Mouse (Mus musculus): ENCODE measurements around the gene Faf1. TPM values are rescaled to one million over a fixed set of nuclear protein-coding genes. Genes with fewer than 3 reads are reported as not detected.

Gene Faf1
- polyA plus RNA-seq, 1 experiment from 2014 or later: 28.7 TPM

DNA sequence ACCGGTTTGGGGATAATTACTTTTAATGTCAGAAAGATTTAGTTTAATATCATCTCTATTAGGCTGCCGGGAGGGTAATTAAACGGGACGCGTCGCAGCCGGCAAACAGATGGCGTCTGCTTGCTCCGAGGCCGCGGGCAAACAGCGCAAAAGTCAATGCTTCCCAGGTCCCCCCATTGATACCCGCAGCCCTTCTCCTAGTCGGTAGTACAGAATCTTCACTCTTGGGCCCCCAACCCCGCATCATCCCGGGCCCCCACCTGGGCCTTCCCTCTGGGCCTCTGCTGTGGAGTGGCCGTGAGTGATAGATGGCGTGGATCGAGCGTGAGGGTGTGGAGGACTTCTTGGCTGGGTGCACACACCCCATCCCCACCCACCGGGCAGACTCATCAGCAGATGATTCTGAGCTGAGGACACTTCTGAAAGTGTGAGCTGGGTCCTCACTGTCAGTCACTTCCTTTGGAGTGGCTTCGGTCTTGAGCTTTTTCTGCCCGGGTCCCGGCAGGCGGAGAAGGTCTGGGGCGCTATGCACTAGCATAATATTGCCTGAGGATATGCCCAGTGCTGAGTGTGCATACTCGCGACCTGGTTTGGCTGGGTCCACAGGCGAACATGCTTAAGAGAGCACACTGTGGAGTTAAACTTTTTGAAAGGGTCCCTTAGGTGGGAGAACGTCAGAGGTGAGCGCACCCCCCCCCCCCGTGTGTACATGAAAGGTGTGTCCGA lies 298.4 kb downstream of the Faf1 start:
- H3K4me2 ChIP-seq: no peak overlapping the region
- no peak overlapping the region for H3K9ac ChIP-seq (ENCODE audit: low read depth, low read length)
- H3K4me1 ChIP-seq (replicated peaks; ENCODE audit: control insufficient read depth, insufficient read depth, low read length): peaks cover 4% of the 10 kb centered on the region
- no peak overlapping the region for H3K4me3 ChIP-seq (ENCODE audit: low read depth, low read length)
- no peak overlapping the region for H3K27ac ChIP-seq (ENCODE audit: low read depth, low read length)
- no peaks in the 10 kb centered on the region for H3K9me3 ChIP-seq (ENCODE audit: control insufficient read depth, low read length)
- peaks cover 90% of the 10 kb centered on the region for H3K27me3 ChIP-seq (replicated peaks; ENCODE audit: control insufficient read depth, insufficient read depth, low read length)
- ATAC-seq (replicated peaks; ENCODE audit: low FRiP score) (peak; percentile 11; the same call in 1 of the 2 replicates), DNase-seq (ENCODE audit: low spot score) (peak; percentile 38)
- WGBS: 4% methylated on average over 33 of the region's 33 CpGs
- no peaks in the 10 kb centered on the region for H3K36me3 ChIP-seq (ENCODE audit: control insufficient read depth, insufficient read depth, low read length)

GRCm38 (mm10) chr4:109975381-109976240 lies 299.2 kb downstream of the Faf1 start:
- ATAC-seq (replicated peaks; ENCODE audit: low FRiP score): no peak
- Histone ChIP-seq H3K4me2 (no peak overlapping the region), H3K9ac (ENCODE audit: low read depth, low read length) (no peak overlapping the region), H3K4me1 (replicated peaks; ENCODE audit: control insufficient read depth, insufficient read depth, low read length) (peaks cover 4% of the 10 kb centered on the region), H3K36me3 (ENCODE audit: control insufficient read depth, insufficient read depth, low read length) (no peaks in the 10 kb centered on the region), H3K27ac (ENCODE audit: low read depth, low read length) (no peak overlapping the region), H3K27me3 (replicated peaks; ENCODE audit: control insufficient read depth, insufficient read depth, low read length) (peaks cover 93% of the 10 kb centered on the region), H3K4me3 (ENCODE audit: low read depth, low read length) (no peak overlapping the region), H3K9me3 (ENCODE audit: control insufficient read depth, low read length) (no peaks in the 10 kb centered on the region)
- WGBS: 8% methylated on average over 25 of the region's 25 CpGs
- DNase-seq (ENCODE audit: low spot score): peak; percentile 33

DNA sequence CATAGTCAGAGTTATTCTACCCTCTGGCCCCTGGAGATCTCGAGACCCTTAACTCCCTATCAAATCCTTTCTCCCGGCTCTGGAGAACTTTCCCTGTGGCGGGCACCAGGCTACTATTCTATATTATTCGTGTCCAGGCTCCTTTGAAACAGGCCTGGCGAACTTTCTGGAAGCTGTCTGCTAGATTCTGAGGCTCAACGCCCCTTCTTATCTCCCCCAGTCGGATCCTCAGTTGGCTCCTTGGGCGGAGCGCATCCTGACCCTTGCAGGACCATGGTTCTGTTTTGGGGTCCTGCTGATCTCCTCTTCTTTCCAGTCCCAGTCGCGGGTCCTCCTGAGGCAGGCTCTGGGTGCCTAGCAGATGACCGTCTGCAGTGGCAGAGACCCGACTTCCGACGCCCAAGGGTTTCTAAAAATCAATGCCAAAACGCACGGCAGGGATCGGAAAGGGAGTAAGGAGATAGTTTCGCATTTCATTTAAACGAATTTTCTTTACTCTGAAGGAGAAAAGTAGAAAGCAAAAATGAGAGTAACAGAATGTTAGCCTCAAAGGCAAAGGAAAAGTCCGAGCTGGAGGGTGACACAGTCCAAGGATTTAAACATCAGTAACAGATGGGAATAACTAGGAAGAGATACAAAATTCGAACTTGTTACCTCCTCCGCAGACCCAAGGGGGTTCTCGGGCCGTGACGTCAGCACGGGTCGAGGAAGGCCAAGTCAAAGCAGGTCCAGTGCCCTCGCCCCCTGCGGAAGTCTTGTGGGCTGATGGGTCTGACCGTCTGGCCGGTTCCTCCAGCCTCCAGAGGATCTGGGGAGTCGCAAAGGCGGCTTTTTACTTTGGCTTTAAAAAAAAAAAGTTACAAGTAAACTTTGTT lies 300.1 kb downstream of the Faf1 start:
- Histone ChIP-seq H3K9me3 (ENCODE audit: control insufficient read depth, low read length) (no peaks in the 10 kb centered on the region), H3K36me3 (ENCODE audit: control insufficient read depth, insufficient read depth, low read length) (no peaks in the 10 kb centered on the region), H3K27me3 (replicated peaks; ENCODE audit: control insufficient read depth, insufficient read depth, low read length) (peaks cover 95% of the 10 kb centered on the region), H3K27ac (ENCODE audit: low read depth, low read length) (no peak overlapping the region), H3K9ac (ENCODE audit: low read depth, low read length) (no peak overlapping the region), H3K4me2 (no peak overlapping the region), H3K4me3 (ENCODE audit: low read depth, low read length) (no peak overlapping the region), H3K4me1 (replicated peaks; ENCODE audit: control insufficient read depth, insufficient read depth, low read length) (peaks cover 4% of the 10 kb centered on the region)
- WGBS: 2% methylated on average over 34 of the region's 34 CpGs
- peak; percentile 39 for DNase-seq (ENCODE audit: low spot score)
- no peak for ATAC-seq (replicated peaks; ENCODE audit: low FRiP score)

DNA sequence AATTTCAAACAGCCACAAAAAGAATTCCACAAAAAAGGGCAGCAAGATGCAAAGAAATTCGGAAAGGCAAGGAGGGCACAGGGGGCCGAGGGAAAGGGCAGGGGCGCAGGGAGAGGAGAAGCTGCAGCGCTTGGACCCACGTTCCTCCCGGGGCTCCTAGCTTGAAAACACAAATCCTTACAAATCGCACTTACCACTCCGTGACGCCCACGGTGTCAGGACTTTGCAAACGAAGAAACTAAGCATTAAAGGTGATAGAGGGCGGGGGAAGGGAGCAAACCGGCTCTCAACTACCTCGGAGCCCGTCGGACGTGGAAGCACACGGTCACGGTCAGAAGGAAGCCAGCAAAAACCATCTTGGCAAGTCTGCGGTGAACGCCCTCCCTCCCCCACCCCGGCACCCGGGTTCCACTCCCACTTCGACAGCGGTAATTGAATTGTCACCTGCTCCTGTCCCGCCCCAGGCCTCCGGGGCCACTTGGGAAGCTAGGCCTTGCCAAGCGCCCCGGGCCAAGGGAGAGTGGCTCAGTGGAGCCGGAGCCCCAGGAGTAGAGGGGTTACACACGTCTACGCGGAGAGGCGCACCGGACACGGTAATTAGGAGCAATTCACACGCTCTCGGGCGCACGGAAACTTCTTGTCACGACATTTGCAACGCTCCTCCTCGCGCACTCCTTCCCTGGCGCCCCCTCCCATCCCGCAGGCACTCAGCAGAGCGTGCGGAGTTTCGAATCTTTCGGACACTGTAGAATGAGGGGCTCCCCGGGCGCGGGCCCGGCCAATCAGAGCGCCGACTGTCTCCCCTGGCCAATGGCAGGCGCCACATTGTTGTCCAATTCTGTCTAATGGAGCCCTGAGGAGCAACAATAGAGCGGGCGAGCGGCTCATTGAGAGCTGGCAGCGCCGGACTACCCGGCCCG lies 301.0 kb downstream of the Faf1 start, which contains the start of gene Dmrta2:
TSS of gene Dmrta2 (plus strand) at position 906 of the 920 bp plus-strand sequence.
- DNase-seq (ENCODE audit: low spot score) (peak; percentile 57), ATAC-seq (replicated peaks; ENCODE audit: low FRiP score) (peak; percentile 44)
- H3K27me3 ChIP-seq (replicated peaks; ENCODE audit: control insufficient read depth, insufficient read depth, low read length): peaks cover 98% of the 10 kb centered on the region
- H3K4me1 ChIP-seq (replicated peaks; ENCODE audit: control insufficient read depth, insufficient read depth, low read length): peaks cover 10% of the 10 kb centered on the region
- no peaks in the 10 kb centered on the region for H3K36me3 ChIP-seq (ENCODE audit: control insufficient read depth, insufficient read depth, low read length)
- H3K4me3 ChIP-seq (ENCODE audit: low read depth, low read length): peak within 1 kb of the TSS; percentile 40
- no peak within 1 kb of the TSS for H3K27ac ChIP-seq (ENCODE audit: low read depth, low read length)
- no peaks in the 10 kb centered on the region for H3K9me3 ChIP-seq (ENCODE audit: control insufficient read depth, low read length)
- H3K9ac ChIP-seq (ENCODE audit: low read depth, low read length): no peak within 1 kb of the TSS
- peak within 1 kb of the TSS; percentile 59 for H3K4me2 ChIP-seq
- under 1% methylated on average over 64 of the region's 64 CpGs for WGBS

DNA sequence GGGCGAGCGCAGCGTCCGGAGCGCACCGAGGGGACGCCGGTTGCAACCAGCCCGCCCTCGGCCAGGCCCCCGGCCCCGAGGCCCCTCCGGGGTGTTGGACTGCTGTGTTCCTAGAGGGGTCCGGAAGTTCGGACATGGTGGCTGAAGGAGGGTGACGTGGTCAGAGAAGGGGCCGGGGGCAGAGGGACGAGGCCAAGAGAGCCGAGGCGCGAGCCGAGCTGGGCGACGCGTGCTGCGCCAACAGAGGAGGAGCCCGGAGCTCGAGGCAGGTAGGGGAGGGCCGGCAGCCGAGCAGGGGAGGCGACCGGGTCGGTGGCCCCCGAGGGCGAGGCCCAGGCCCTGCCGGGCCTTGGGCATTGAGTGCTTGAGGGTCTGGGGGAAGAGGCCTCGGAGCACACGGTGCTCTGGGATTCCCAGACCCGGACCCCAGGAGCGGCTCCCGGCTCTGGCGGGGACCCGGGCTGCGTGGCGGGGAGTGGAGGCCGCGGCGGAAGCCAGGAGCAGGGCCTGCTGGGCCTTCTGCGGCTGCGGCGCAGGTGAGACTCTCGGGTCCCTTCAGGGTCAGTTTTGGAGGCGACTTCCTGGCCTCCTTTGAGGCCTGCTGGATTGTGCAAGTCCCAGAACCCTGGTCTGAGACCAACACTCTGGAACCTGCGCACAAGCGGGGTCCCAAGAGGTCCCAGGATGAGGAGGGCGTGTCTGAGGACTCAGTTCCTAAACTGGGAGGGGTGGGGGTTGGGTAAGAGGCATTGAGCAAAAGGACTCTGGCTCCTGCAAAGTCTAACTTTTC lies 301.9 kb downstream of the Faf1 start:
- H3K4me3 ChIP-seq (ENCODE audit: low read depth, low read length): peak overlapping the region; percentile 40
- H3K27ac ChIP-seq (ENCODE audit: low read depth, low read length): no peak overlapping the region
- peak overlapping the region; percentile 59 for H3K4me2 ChIP-seq
- H3K9ac ChIP-seq (ENCODE audit: low read depth, low read length): no peak overlapping the region
- ATAC-seq (replicated peaks; ENCODE audit: low FRiP score): peak; percentile 16
- peaks cover 100% of the 10 kb centered on the region for H3K27me3 ChIP-seq (replicated peaks; ENCODE audit: control insufficient read depth, insufficient read depth, low read length)
- H3K36me3 ChIP-seq (ENCODE audit: control insufficient read depth, insufficient read depth, low read length): no peaks in the 10 kb centered on the region
- H3K4me1 ChIP-seq (replicated peaks; ENCODE audit: control insufficient read depth, insufficient read depth, low read length): peaks cover 10% of the 10 kb centered on the region
- WGBS: 1% methylated on average over 55 of the region's 56 CpGs
- DNase-seq (ENCODE audit: low spot score): peak; percentile 45
- H3K9me3 ChIP-seq (ENCODE audit: control insufficient read depth, low read length): no peaks in the 10 kb centered on the region

DNA sequence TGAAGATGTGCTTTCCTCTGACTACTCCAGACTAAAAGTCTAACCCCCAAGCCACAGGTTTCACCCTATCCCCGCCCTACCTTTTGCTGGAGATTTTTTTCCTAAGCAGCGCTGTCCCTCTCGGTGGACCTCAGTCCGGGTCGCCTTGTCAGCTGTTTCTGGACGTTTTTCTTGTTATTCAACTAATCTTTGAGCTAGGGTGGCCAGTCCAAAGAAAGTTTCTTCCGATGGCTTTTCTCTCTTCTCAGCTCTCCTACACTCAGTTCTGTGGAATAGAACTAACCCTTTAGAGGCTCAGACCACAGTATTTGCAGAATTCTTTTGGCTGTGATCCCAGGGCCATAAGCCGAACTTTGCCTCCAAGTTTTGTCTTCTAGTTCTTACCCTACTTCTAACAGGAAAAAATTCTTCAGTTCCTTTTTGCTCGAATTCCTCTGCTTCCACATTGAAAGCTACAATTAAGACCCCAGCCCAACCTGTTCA lies 302.5 kb downstream of the Faf1 start:
- 4% methylated on average over 9 of the region's 9 CpGs for WGBS
- no peak overlapping the region for H3K9ac ChIP-seq (ENCODE audit: low read depth, low read length)
- H3K4me2 ChIP-seq: no peak overlapping the region
- DNase-seq (ENCODE audit: low spot score) (no peak), ATAC-seq (replicated peaks; ENCODE audit: low FRiP score) (no peak)
- peaks cover 10% of the 10 kb centered on the region for H3K4me1 ChIP-seq (replicated peaks; ENCODE audit: control insufficient read depth, insufficient read depth, low read length)
- H3K4me3 ChIP-seq (ENCODE audit: low read depth, low read length): no peak overlapping the region; the same call in 1 of the 2 replicates
- no peaks in the 10 kb centered on the region for H3K36me3 ChIP-seq (ENCODE audit: control insufficient read depth, insufficient read depth, low read length)
- H3K27me3 ChIP-seq (replicated peaks; ENCODE audit: control insufficient read depth, insufficient read depth, low read length): peaks cover 100% of the 10 kb centered on the region
- H3K27ac ChIP-seq (ENCODE audit: low read depth, low read length): no peak overlapping the region
- H3K9me3 ChIP-seq (ENCODE audit: control insufficient read depth, low read length): no peaks in the 10 kb centered on the region
